ENCODE assay signal across 25 mouse cellular contexts in genomic region chr5:31000122-31000521, GRCm38 (mm10). TPM values are rescaled to one million over a fixed set of nuclear protein-coding genes. Genes with fewer than 3 reads are reported as not detected.
DNase-seq lines count a peak whose midpoint lies in the region; ATAC-seq lines count a peak whose summit lies in the region.
"Had no signal": no experiment of that assay in that cellular context is flagged by ENCODE, and none has a peak within 500 bp of the region (broad histone marks: within the 10 kb centered on the region; RNA-seq: fewer than 3 reads in every experiment).

No protein-coding gene starts in this region.

- H3K4me2 ChIP-seq in heart, embryonic 14.5 days (ENCODE audit: low read length) = no peak overlapping the region
- H3K4me2 ChIP-seq: forebrain, embryonic 15.5 days; hindbrain, embryonic 15.5 days; intestine, embryonic 15.5 days; liver, embryonic 12.5 days had no signal

- 40% methylated on average over 7 of the region's 7 CpGs for WGBS in heart, embryonic 14.5 days

- peaks cover 4 to 11% of the 10 kb centered on the region in 2 experiments for H3K4me1 ChIP-seq in heart, embryonic 14.5 days (ENCODE audit: control insufficient read depth in 2 of 2, insufficient read depth in 2 of 2, low read length in 2 of 2)
- H3K4me1 ChIP-seq: forebrain, embryonic 15.5 days; hindbrain, embryonic 15.5 days; intestine, embryonic 15.5 days; liver, embryonic 12.5 days had no signal

- DNase-seq in heart, postnatal 36 days = no peak
- DNase-seq in lung, postnatal 36 days = peak; percentile 4
- no peak for DNase-seq in lung, adult 18-20 months
- DNase-seq in fibroblast of lung, adult 2 months (ENCODE audit: low read depth) = peak; percentile 53
- no peak for DNase-seq in right cerebral cortex, postnatal 14 days
- no peak for DNase-seq in left cerebral cortex, adult 9 months (ENCODE audit: low spot score in 2 of 2)
- DNase-seq: adrenal gland, postnatal 36 days; cerebellum, adult 2 months; cerebellum, postnatal 36 days; gastrocnemius, postnatal 14 days; heart, adult 2 months; heart, postnatal 4 days; lung, postnatal 14 days; retina, postnatal 1 day; right cerebral cortex, postnatal 4 days; thymus, adult 2 months had no signal

- no peaks in the 10 kb centered on the region for H3K36me3 ChIP-seq in heart, embryonic 14.5 days (ENCODE audit: control insufficient read depth, insufficient read depth, low read length)
- H3K36me3 ChIP-seq: forebrain, embryonic 15.5 days; hindbrain, embryonic 15.5 days; intestine, embryonic 15.5 days; liver, embryonic 12.5 days; midbrain, embryonic 10.5 days had no signal

- no peak for ATAC-seq in heart, embryonic 14.5 days (ENCODE audit: insufficient number of reproducible peaks, insufficient read depth, low FRiP score, low read depth)
- ATAC-seq: activated CD4-positive, CD25-positive, alpha-beta regulatory T cell, adult 4 months; forebrain, embryonic 15.5 days; intestine, embryonic 15.5 days; liver, embryonic 12.5 days had no signal

- no peak overlapping the region for H3K4me3 ChIP-seq in heart, embryonic 14.5 days (ENCODE audit: control insufficient read depth in 1 of 2, insufficient read depth in 1 of 2, low read depth in 1 of 2, low read length in 2 of 2)
- H3K4me3 ChIP-seq: erythroblast, embryonic 14.5 days; forebrain, embryonic 15.5 days; heart, adult 2 months; hindbrain, embryonic 15.5 days; intestine, embryonic 15.5 days; liver, embryonic 12.5 days; midbrain, embryonic 10.5 days had no signal

- intact Hi-C loops in heart, postnatal 36 days (cut with DNase I) = no loop called here

- no peaks in the 10 kb centered on the region for H3K27me3 ChIP-seq in heart, embryonic 14.5 days (ENCODE audit: control insufficient read depth, insufficient read depth, low read length)
- H3K27me3 ChIP-seq: forebrain, embryonic 15.5 days; hindbrain, embryonic 15.5 days; intestine, embryonic 15.5 days had no signal

- no peaks in the 10 kb centered on the region for H3K9me3 ChIP-seq in heart, embryonic 14.5 days (ENCODE audit: control insufficient read depth, low read length)
- H3K9me3 ChIP-seq: forebrain, embryonic 15.5 days; hindbrain, embryonic 15.5 days; intestine, embryonic 15.5 days; liver, embryonic 12.5 days; midbrain, embryonic 10.5 days had no signal

- no peak overlapping the region for H3K9ac ChIP-seq in heart, embryonic 14.5 days (ENCODE audit: low read length)
- H3K9ac ChIP-seq: forebrain, embryonic 15.5 days; hindbrain, embryonic 15.5 days; intestine, embryonic 15.5 days; liver, embryonic 12.5 days had no signal

- H3K27ac ChIP-seq in heart, embryonic 14.5 days (replicated peaks in 1 of 2; ENCODE audit: control insufficient read depth in 1 of 2, insufficient read depth in 1 of 2, low read depth in 2 of 2, low read length in 2 of 2) = peak overlapping the region; percentile 28 to 43; a peak in 1 of 4 replicates
- H3K27ac ChIP-seq: forebrain, embryonic 15.5 days; heart, adult 2 months; hindbrain, embryonic 15.5 days; intestine, embryonic 15.5 days; liver, embryonic 12.5 days; midbrain, embryonic 10.5 days had no signal

RNA-seq across cellular contexts. Expression of gene Tcf23, which starts 31.7 kb away (rescaled TPM):
- polyA plus RNA-seq in heart, embryonic 14.5 days (2014; fragmentation: Nextera tagmentation; extraction: Ambion mirVana) = 0.07 and 0.15 TPM in 2 replicates
- 1 to 10 TPM in 1 of 2 experiments, under 1 TPM in 1; 0.64 to 1.7 TPM for total RNA-seq in heart, postnatal 36 days (2021)
- polyA plus RNA-seq: activated CD4-positive, CD25-positive, alpha-beta regulatory T cell, adult 4 months; erythroblast, embryonic 14.5 days; forebrain, embryonic 15.5 days; hindbrain, embryonic 15.5 days; neural tube, embryonic 11.5 days had no signal

RNA-seq across cellular contexts. Expression of gene Preb, which starts 40.0 kb away (rescaled TPM):
- 49.7 and 59.5 TPM in 2 replicates for polyA plus RNA-seq in heart, embryonic 14.5 days (2014; fragmentation: Nextera tagmentation; extraction: Ambion mirVana)
- total RNA-seq in heart, postnatal 36 days (2021) = 10 to 100 TPM; 81.0 to 86.9 TPM

RNA-seq across cellular contexts. Expression of gene Atraid, which starts 48.0 kb away (rescaled TPM):
- 142 and 156 TPM in 2 replicates for polyA plus RNA-seq in heart, embryonic 14.5 days (2014; fragmentation: Nextera tagmentation; extraction: Ambion mirVana)
- 10 to 100 TPM; 50.5 to 57.3 TPM for total RNA-seq in heart, postnatal 36 days (2021)

RNA-seq across cellular contexts. Expression of gene Slc5a6, which starts 48.6 kb away (rescaled TPM):
- 6.5 and 7.2 TPM in 2 replicates for polyA plus RNA-seq in heart, embryonic 14.5 days (2014; fragmentation: Nextera tagmentation; extraction: Ambion mirVana)
- total RNA-seq in heart, postnatal 36 days (2021) = 10 to 100 TPM; 11.0 to 12.1 TPM

RNA-seq across cellular contexts. Expression of gene Cad, which starts 54.5 kb away (rescaled TPM):
- 13.3 and 14.3 TPM in 2 replicates for polyA plus RNA-seq in heart, embryonic 14.5 days (2014; fragmentation: Nextera tagmentation; extraction: Ambion mirVana)
- total RNA-seq in heart, postnatal 36 days (2021) = 10 to 100 TPM; 14.5 to 15.6 TPM

Comparison
In these comparisons a context has a peak if more than half of its experiments do, and no peak if none do; other contexts are left out.
1. DNase-seq: peak in lung, postnatal 36 days (single experiment) and fibroblast of lung, adult 2 months (single experiment); none in heart, postnatal 36 days (0 of 2), lung, adult 18-20 months (0 of 2), right cerebral cortex, postnatal 14 days (single experiment) and left cerebral cortex, adult 9 months (0 of 2).